Mouse (Mus musculus) thymus, postnatal 14 days (tissue): Measurements from ENCODE around the gene Oaz2.

Source experiments
- DNase-seq: peaks from one replicate; pipeline ENCODE4 v3.0.0; 2021

Oaz2 gene

GRCm38 (mm10) chr9:65696337-65696736 is 28.5 kb downstream of the Oaz2 start:
- no peak for DNase-seq

- DNase-seq = no peak
Measured at GRCm38 (mm10) chr9:65697356-65697755, 29.6 kb downstream of the Oaz2 start.

GRCm38 (mm10) chr9:65697992-65698391 is 30.2 kb downstream of the Oaz2 start:
- no peak for DNase-seq

DNA sequence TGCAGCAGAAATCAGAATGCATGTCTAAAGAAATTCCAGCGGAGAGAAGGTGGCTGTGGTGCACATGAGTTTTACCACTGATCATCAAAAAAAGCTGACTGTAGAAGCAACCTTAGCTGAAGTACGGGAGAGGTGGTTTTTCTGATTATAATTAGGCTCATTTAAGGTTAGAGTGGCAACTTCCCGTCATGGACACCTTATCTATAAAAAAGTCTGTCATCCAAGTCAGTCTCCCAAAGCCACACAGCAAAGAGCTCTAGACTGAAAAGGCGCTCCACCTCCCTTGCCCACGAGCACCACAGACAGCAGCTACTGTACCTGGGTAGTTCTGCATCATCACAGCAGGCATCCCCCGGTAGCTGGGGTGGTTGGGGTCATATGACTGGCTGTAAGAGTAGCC is 32.7 kb downstream of the Oaz2 start:
- DNase-seq = no peak

DNA sequence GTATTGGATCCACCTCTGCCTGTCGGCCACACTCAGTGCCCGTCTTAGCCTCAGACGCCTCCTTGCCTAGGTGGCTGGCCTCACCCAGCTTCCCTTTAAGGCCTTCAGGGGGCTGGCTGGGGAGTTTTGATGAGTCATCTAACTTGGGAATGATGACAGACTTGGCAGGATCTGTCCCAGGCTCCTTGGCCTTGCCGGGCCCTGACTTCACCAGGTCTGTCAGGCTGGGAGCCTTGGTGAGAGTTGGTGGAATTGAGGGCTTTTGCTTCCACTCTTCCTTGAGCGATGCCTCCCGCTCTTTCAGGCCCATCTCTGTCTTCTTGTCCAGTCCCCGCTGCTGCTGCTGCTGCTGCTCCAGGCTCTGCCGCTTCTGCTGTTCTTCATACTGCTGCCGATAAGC is 34.5 kb downstream of the Oaz2 start:
- DNase-seq = no peak

DNA sequence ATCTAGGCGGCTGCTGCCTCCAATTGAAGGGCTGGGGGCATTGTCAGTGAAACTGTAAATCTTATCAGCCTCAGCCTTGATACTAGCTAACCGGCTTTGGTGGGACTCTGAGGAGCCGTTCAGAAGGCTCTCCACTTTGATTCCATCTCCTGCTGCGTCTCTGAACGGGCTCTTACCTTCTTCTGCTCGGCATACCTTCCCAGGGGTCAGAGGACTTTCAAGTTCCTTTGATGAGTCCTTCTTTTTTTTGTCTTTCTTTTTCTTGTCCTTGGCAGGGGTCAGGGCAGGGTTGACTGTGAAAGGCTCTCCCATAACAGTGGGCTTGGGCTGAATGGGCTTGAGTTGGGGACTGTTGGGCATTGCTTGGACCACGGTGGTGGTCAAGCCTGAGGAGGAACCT is 35.4 kb downstream of the Oaz2 start:
- DNase-seq = no peak

DNA sequence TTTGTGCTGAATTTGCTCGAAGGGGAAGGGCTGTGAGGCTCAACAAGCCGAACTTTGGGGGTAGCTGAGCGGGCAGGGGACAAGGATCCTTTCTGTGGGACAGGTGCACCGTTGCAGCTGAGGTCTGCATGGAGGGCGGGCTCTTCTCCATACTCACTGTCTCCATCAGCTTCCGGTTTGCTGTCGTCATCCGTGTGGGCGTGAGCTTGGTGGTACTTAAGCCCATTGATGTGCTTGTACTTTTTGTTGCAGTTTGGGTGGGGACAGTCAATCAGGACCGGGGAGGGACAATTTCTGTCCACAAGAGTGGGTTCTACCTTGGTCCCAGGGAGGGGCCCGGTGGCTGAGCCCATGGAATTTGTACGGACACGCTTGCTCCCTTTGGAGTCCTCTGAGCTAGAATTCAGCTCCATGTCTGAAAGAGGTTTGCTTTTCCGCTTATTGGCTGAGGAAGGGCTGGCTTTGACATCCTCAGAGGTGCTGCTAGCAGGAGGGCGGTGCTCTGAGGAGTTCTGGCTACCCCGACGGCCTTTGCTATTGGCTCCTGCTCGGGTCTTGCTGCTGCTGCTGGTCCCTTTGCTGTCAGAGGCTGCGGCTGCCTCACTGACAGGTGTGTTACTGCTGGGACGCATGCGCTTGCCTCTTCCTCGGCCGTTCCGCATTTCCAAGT is 36.3 kb downstream of the Oaz2 start:
- DNase-seq = no peak

- DNase-seq = no peak
Measured at GRCm38 (mm10) chr9:65718195-65718594, 50.4 kb downstream of the Oaz2 start.

GRCm38 (mm10) chr9:65721161-65721566 is 53.4 kb downstream of the Oaz2 start:
- no peak for DNase-seq

DNA sequence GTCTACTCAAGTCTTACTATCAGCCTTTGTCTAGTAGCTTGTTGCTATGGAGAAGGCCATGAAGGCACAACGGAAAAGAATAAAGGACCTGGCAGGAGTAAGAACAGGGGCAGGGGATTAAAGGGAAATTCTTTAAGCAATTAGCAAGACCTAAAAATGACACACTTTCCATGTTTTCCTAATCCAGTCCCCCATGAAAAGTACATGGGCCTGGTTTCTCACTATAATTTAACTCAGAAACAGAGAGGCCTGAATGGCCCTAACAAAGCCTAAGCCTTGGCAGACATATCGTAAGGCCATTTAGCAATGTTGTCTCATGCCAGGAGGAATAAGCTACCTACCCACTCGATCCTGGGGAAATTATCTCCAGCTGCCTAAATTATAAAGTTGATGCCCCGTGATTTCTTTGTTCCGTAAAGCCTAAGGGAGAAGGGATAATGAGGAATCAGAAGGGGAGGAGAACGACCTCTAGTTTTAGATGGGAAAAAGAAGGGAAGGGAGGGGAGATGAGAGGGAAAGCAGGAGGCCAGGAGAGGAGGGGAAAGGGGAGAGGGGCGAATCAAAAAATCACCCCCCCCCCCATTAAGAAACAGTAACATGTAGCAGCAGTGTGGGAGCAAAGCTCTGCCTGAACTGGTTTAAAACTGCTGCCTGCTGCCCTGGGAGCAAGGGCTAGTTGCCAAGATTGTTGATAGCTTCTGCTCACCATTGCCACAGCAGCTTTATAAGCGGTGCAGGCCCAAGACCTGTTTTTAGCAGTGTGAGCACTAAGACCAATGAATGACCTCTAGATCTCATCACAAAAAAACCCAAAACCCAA is 56.9 kb downstream of the Oaz2 start:
- DNase-seq = no peak

GRCm38 (mm10) chr9:65725291-65725622 is 57.5 kb downstream of the Oaz2 start:
- DNase-seq = no peak

DNA sequence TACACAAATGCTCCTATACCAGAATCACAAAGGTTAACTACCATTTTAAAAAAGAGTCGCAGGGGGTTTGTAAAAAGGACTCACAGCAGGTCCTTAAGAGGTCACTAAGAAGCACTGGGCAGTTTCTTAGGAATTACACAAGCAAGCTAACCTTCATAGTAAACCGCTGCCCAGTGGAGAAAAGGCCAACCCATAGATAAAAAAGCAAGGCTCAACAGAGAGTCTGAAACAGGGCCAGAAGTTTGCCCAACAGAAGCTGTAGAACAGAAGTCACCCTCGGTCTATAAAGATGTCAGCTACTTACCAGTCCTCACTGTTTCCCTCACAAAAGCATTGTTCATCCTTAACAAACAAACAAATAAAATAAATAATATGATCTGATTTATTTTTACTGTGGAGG is 58.6 kb downstream of the Oaz2 start:
- DNase-seq = no peak

DNA sequence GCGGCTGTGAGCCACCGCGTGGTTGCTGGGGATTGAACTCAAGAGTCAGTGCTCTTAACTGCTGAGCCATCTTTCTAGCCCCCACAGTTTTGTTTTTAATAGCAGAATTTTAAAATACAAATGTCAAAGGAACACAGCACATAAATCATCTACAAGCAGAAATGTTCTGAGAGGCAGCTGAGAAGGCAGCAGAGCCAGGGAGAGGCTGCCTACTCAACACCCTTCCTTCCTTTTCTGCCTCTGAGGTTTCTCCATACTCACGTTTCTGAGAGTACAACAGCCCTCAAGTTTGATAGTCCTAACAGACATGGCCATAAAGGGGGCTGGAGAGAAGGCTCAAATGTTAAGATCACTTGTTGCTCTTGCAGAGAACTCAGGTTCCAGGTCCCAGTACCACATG is 59.7 kb downstream of the Oaz2 start:
- DNase-seq = no peak

DNA sequence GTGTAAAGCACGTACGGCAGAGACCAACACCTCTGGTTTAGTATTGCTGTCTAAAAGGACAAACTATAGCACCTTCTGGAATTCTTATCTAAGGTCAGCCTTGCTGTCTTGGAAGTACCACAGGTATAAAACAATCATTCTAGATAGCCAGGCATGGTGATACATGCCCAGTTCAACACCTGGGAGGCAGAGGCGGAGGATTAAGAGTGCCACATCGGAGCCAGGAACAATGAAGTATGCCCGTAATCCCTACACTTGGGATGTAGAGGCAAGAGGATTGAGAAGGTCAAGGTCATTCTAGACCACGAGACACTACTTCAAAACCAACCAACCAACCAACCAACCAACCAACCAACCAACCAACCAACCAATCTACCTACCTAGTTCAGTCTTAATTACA is 60.8 kb downstream of the Oaz2 start:
- no peak for DNase-seq

GRCm38 (mm10) chr9:65734931-65735330 is 67.1 kb downstream of the Oaz2 start:
- no peak for DNase-seq
